Mouse (Mus musculus): ENCODE data around the gene Gm49673. TPM values are rescaled to one million over a fixed set of nuclear protein-coding genes. Genes with fewer than 3 reads are reported as not detected.
A peak's percentile ranks its signal among the peaks of the same experiment; 100 is the strongest.
"Not testable (repeated sequence)": the region's sequence is repeated elsewhere in the genome, so short reads cannot be mapped to it uniquely, and the experiment has no call there.

Gene Gm49673
- polyA plus RNA-seq, 1 experiment from 2014 or later: not detected

DNA sequence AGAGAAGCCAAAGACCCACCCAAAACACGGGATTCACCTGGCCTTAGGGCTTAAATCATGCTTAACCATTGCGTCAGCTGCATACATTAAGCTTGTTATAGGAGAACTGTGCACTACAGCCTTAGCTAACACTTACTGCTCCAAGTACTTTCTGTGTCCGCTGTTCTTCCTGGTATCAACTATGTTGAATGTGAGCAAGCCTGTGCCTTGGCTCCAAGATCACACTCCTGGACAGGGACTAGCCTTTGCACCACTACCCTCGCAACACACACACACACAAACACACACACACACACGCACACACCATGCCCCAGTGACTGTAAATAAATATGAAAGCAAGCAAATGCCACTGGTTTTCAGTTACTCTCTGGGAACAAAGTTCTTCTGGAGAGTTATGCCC, 657 bp downstream of the Gm49673 start:
- H3K4me3 ChIP-seq (replicated peaks; ENCODE audit: low read depth, low read length): peak overlapping the region; percentile 40
- 22% methylated on average over 5 of the region's 5 CpGs for WGBS
- not testable (repeated sequence) for H3K36me3 ChIP-seq (ENCODE audit: control insufficient read depth, insufficient read depth, low read length); H3K27ac ChIP-seq (replicated peaks; ENCODE audit: low read depth, low read length); H3K27me3 ChIP-seq (ENCODE audit: control insufficient read depth, insufficient read depth, low read length); H3K9ac ChIP-seq (replicated peaks; ENCODE audit: low read length); H3K9me3 ChIP-seq (ENCODE audit: control insufficient read depth, low read length); H3K4me1 ChIP-seq (ENCODE audit: control insufficient read depth, insufficient read depth, low read length); ATAC-seq (ENCODE audit: low FRiP score, low TSS enrichment)
- peak; percentile 3 for DNase-seq
- H3K4me2 ChIP-seq (ENCODE audit: low read length): peak overlapping the region; percentile 56

DNA sequence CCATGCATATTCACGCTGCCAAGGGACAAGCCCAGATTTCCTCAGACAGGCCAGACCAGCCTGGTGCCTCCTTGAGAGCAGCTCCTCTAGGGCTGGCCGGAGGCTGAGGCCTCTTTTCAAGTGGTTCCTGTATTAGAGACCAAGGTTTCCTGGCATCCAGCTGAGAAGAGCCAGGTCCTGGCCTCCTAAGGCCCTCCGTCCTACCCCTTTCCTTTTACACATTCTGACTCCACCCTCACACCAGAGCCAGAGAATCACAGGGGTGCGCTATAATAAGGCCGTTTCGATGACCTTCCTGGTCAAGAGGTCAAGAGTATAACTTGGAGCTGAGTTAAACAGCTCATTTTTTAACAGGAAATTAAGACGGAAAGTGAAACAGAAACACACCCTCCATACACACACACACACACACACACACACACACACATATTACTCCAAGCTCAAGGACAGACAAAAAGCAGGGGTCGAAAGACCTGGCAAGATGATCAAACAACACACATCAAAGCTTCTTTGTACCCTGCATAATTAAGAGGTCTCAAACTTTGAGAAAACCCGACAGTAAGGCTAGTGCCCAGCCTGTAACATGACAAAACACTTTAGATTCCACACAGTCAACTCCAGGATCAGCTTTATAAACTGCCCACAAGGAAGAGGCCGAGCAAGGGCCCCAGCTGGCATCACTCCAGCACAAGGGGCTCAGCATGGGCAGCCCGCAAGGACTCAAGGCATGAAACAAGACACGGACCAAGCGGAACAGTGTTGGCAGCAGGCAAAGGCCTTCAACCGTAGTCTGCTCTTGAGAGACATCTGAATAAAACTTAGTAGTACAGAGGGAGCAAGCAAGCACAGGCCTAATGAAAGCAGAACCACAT, 3.5 kb downstream of the Gm49673 start:
- H3K36me3 ChIP-seq (ENCODE audit: control insufficient read depth, insufficient read depth, low read length); H3K27ac ChIP-seq (replicated peaks; ENCODE audit: low read depth, low read length); H3K4me3 ChIP-seq (replicated peaks; ENCODE audit: low read depth, low read length); H3K27me3 ChIP-seq (ENCODE audit: control insufficient read depth, insufficient read depth, low read length); H3K4me1 ChIP-seq (ENCODE audit: control insufficient read depth, insufficient read depth, low read length); H3K9ac ChIP-seq (replicated peaks; ENCODE audit: low read length); ATAC-seq (ENCODE audit: low FRiP score, low TSS enrichment); H3K9me3 ChIP-seq (ENCODE audit: control insufficient read depth, low read length); H3K4me2 ChIP-seq (ENCODE audit: low read length): not testable (repeated sequence)
- DNase-seq: peak; percentile 3
- WGBS: 49% methylated on average over 13 of the region's 14 CpGs

DNA sequence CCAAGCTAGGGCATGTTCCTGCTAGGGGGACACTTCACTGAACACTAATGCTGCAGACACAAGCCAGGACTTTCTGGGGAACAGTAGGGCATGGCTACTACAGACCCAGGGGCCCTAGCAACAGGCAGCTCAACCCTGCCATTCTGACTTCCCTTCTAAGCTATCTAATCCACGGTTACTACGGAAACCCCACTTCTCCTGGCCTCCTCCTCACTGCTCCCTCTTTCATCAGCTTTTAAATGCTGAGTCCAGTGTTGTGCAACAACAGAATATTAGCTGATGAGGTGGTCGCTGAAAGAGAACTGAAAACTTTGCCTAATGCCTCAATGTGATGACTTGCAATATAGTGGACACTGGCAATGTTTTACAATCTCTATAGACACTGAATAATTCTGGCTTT, 7.4 kb downstream of the Gm49673 start:
- not testable (repeated sequence) for H3K36me3 ChIP-seq (ENCODE audit: control insufficient read depth, insufficient read depth, low read length); H3K4me2 ChIP-seq (ENCODE audit: low read length); H3K27me3 ChIP-seq (ENCODE audit: control insufficient read depth, insufficient read depth, low read length); H3K4me1 ChIP-seq (ENCODE audit: control insufficient read depth, insufficient read depth, low read length); H3K9me3 ChIP-seq (ENCODE audit: control insufficient read depth, low read length); H3K27ac ChIP-seq (replicated peaks; ENCODE audit: low read depth, low read length); ATAC-seq (ENCODE audit: low FRiP score, low TSS enrichment); H3K4me3 ChIP-seq (replicated peaks; ENCODE audit: low read depth, low read length); H3K9ac ChIP-seq (replicated peaks; ENCODE audit: low read length); DNase-seq
- 25% methylated on average over 3 of the region's 3 CpGs for WGBS

DNA sequence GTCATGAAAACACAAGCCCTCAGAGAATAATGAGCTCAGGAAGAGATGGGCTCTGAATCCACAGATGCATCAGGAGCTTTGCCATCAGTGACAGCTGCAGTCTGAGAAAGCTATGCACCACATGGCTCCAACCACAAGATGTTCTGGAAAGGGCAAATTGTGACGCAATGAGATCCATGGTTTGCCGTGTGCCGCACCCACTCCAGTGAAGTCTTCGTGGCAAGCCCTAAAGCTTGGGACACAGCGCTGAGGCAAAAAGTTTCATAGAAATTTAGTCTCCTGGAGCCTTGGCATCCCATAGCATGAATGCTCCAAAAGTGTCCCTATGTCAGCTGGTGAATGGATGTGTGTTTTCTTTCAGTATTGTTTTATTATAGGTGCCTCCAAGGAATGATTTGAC, 9.5 kb downstream of the Gm49673 start:
- H3K4me1 ChIP-seq (ENCODE audit: control insufficient read depth, insufficient read depth, low read length); ATAC-seq (ENCODE audit: low FRiP score, low TSS enrichment); H3K27me3 ChIP-seq (ENCODE audit: control insufficient read depth, insufficient read depth, low read length); H3K9me3 ChIP-seq (ENCODE audit: control insufficient read depth, low read length); DNase-seq; H3K27ac ChIP-seq (replicated peaks; ENCODE audit: low read depth, low read length); H3K36me3 ChIP-seq (ENCODE audit: control insufficient read depth, insufficient read depth, low read length); H3K9ac ChIP-seq (replicated peaks; ENCODE audit: low read length); H3K4me2 ChIP-seq (ENCODE audit: low read length); H3K4me3 ChIP-seq (replicated peaks; ENCODE audit: low read depth, low read length): not testable (repeated sequence)
- WGBS: 96% methylated on average over 5 of the region's 5 CpGs

DNA sequence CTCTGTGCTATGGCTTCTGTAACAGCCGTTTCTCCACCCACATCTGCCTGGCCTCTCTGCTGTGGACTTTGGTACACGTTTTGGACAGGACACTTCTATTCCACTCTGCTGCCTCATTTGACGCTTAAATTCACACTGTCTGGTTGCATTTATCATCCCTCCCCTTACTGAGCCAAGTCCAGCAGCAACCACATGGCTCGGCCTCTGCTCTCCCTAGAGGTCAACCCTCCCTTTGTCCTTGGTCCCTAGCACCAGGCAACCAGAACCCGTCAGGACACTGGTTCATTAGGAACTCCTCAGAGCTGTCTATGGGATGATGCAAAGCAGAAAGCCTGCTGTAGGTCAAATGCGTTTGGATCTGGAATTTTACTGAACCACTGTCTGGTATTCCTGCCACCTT, 16.7 kb downstream of the Gm49673 start:
- H3K27me3 ChIP-seq (ENCODE audit: control insufficient read depth, insufficient read depth, low read length); H3K9me3 ChIP-seq (ENCODE audit: control insufficient read depth, low read length); H3K27ac ChIP-seq (replicated peaks; ENCODE audit: low read depth, low read length); DNase-seq; H3K36me3 ChIP-seq (ENCODE audit: control insufficient read depth, insufficient read depth, low read length); H3K9ac ChIP-seq (replicated peaks; ENCODE audit: low read length); H3K4me1 ChIP-seq (ENCODE audit: control insufficient read depth, insufficient read depth, low read length); ATAC-seq (ENCODE audit: low FRiP score, low TSS enrichment); H3K4me3 ChIP-seq (replicated peaks; ENCODE audit: low read depth, low read length); H3K4me2 ChIP-seq (ENCODE audit: low read length): not testable (repeated sequence)
- no CpG with 5 or more reads among the region's 6 CpGs for WGBS

DNA sequence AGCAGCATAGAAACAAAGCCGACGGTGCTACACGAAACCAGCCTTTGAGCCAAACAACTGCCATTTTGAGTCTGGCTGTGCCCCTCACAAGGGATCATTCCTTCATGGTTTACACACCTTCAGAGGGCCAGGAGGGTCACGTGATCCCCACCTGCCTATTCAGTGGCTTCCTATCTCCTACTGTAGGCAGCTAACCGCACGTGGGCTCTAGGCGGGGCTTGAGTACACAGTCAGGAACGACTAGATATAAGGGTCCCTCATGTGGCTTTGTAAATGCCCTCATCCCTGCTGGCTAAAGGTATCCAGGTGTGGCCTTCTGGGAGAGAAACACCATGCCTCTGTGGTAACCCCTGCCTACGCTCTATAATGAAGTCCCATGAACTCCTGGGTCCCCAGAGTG, 18.0 kb downstream of the Gm49673 start:
- not testable (repeated sequence) for H3K4me2 ChIP-seq (ENCODE audit: low read length); H3K9me3 ChIP-seq (ENCODE audit: control insufficient read depth, low read length); ATAC-seq (ENCODE audit: low FRiP score, low TSS enrichment); H3K27ac ChIP-seq (replicated peaks; ENCODE audit: low read depth, low read length); H3K27me3 ChIP-seq (ENCODE audit: control insufficient read depth, insufficient read depth, low read length); H3K4me1 ChIP-seq (ENCODE audit: control insufficient read depth, insufficient read depth, low read length); H3K9ac ChIP-seq (replicated peaks; ENCODE audit: low read length); H3K4me3 ChIP-seq (replicated peaks; ENCODE audit: low read depth, low read length); H3K36me3 ChIP-seq (ENCODE audit: control insufficient read depth, insufficient read depth, low read length); DNase-seq
- 83% methylated on average over 9 of the region's 9 CpGs for WGBS

DNA sequence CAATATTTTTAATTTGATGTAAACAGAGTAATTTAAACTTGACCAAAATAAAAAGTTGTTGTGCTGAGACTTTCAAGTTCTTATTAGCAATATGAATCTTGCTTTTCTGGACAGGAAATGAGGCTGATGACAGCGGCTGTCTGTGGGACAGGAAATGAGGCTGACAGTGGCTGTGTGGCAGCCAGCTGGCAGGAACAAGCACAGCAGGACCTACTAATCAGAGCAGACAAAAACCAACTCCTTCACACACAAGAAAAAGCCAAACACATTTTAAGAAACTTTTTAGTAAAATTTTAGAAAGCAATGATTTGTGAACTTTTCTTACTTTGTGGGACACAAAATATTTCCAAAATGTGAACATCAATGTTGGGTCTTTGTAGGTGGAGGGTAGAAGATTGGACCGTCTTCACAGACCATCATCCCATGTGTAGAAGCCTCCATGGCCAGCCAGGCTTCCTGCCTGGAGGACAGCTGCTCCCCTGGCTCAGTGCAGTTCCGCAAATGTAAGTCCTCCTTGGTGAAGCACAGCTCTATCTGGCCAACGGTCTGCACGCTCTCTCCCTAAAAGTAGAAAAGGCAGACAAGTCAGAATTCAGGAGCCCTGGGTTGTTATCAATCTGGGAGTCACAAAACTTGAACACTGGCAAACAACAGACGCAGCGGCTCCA, 19.1 kb downstream of the Gm49673 start:
- H3K27ac ChIP-seq (replicated peaks; ENCODE audit: low read depth, low read length); H3K9ac ChIP-seq (replicated peaks; ENCODE audit: low read length); ATAC-seq (ENCODE audit: low FRiP score, low TSS enrichment); DNase-seq; H3K27me3 ChIP-seq (ENCODE audit: control insufficient read depth, insufficient read depth, low read length); H3K4me3 ChIP-seq (replicated peaks; ENCODE audit: low read depth, low read length); H3K9me3 ChIP-seq (ENCODE audit: control insufficient read depth, low read length); H3K4me1 ChIP-seq (ENCODE audit: control insufficient read depth, insufficient read depth, low read length); H3K4me2 ChIP-seq (ENCODE audit: low read length); H3K36me3 ChIP-seq (ENCODE audit: control insufficient read depth, insufficient read depth, low read length): not testable (repeated sequence)
- WGBS: 88% methylated on average over 1 of the region's 7 CpGs

DNA sequence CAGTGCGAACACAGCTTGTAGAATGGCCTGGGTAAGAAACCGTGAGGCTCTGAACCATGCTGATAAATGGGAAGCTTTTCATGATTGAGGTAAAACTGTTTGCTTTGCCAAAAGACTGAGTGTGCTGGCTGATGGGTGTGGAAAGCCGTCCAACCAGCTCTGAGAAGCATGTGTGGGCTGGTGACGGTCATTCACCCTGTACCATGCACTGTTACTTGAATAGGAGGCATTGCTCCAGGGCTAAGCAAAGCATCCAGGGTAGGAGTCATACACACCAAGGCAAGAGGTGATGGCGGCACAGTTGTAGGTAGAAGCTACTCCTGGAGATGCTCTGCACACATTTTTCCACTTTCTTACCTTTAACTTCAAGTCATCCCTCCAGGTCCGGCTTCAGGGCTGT, 23.0 kb downstream of the Gm49673 start:
- H3K9me3 ChIP-seq (ENCODE audit: control insufficient read depth, low read length); ATAC-seq (ENCODE audit: low FRiP score, low TSS enrichment); H3K4me3 ChIP-seq (replicated peaks; ENCODE audit: low read depth, low read length); DNase-seq; H3K27me3 ChIP-seq (ENCODE audit: control insufficient read depth, insufficient read depth, low read length); H3K9ac ChIP-seq (replicated peaks; ENCODE audit: low read length); H3K27ac ChIP-seq (replicated peaks; ENCODE audit: low read depth, low read length); H3K36me3 ChIP-seq (ENCODE audit: control insufficient read depth, insufficient read depth, low read length); H3K4me1 ChIP-seq (ENCODE audit: control insufficient read depth, insufficient read depth, low read length); H3K4me2 ChIP-seq (ENCODE audit: low read length): not testable (repeated sequence)
- WGBS: 92% methylated on average over 2 of the region's 6 CpGs

DNA sequence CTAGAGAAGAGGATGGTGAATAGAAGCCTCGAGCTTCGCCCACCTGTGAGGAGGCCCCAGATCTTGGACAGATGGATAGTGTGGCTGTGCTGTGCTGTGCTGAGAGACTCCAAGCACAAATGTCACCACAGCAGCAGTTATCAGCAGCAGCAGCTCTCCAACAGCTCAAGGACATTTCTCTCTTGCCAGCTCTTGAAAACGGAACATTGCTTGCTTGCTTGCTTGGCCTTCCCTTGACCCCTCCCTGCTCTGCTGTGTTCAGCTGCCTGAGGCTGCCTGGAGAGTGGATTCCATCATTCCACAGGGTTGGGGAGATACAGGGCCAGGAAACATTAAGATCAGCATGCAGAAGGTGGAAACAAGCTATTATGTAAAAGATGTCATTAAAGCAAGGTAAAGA, 24.6 kb downstream of the Gm49673 start:
- not testable (repeated sequence) for H3K9ac ChIP-seq (replicated peaks; ENCODE audit: low read length); H3K4me3 ChIP-seq (replicated peaks; ENCODE audit: low read depth, low read length); H3K4me2 ChIP-seq (ENCODE audit: low read length); H3K36me3 ChIP-seq (ENCODE audit: control insufficient read depth, insufficient read depth, low read length); H3K27me3 ChIP-seq (ENCODE audit: control insufficient read depth, insufficient read depth, low read length); H3K4me1 ChIP-seq (ENCODE audit: control insufficient read depth, insufficient read depth, low read length); H3K27ac ChIP-seq (replicated peaks; ENCODE audit: low read depth, low read length); ATAC-seq (ENCODE audit: low FRiP score, low TSS enrichment); DNase-seq; H3K9me3 ChIP-seq (ENCODE audit: control insufficient read depth, low read length)
- WGBS: no CpG with 5 or more reads among the region's 3 CpGs

Data from midbrain, embryonic 14.5 days (tissue).